Mouse (Mus musculus): Measurements from ENCODE around the gene Sac3d1.

- TF ChIP-seq CTCF (IDR thresholded peaks at IDR 0.05; ENCODE audit: extremely low read depth, insufficient read length, insufficient replicate concordance, low read depth, low read length) (no peak), POLR2A (IDR thresholded peaks at IDR 0.05; ENCODE audit: low read depth, low read length) (no peak)
Measured at GRCm38 (mm10) chr19:6071261-6071660, 47.2 kb downstream of the Sac3d1 start.

Measured in small intestine, adult 2 months (tissue).